Mouse (Mus musculus): ENCODE measurements around the gene Zfp30. TPM values are rescaled to one million over a fixed set of nuclear protein-coding genes. Genes with fewer than 3 reads are reported as not detected.
A peak's percentile ranks its signal among the peaks of the same experiment; 100 is the strongest.

Zfp30 gene
- 0.20 and 0.28 TPM in 2 replicates for polyA plus RNA-seq (2012; rRNA removed)

DNA sequence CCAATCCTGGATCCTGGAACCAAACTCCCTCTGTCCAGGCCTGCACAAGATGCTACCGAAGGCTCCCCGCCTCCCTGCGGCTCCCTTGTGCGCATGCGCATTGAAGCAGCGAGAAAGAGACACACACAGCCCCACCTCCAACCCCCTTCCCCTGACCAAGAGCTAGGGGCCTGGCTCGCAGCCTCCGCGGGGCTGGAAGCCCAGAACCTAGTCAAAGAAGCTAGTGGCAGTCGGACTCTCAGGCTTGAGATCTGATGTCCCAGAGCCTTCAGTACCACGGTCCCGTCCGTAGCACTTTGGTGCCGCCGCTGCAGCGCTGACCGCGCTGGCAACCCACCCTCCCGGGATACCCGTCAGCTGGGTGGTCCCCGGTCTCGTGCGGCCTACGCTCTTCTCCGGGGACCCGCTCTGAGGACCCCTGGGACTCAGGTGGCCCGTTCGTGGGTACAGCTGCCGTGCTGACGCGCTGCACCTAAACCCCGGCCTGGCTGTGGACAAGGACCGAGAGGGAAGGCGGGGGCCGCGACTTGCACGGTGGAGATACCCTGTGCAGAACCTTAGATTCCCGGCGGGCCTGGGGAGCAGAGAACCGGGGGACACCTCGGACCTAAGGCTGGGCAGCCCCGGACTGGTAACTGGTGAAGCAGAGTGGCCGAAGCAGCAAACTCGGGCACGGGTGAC is at the start of gene Zfp30:
TSS of gene Zfp30 (plus strand) at position 128 of the 681 bp plus-strand sequence.
- Histone ChIP-seq H3K27ac (ENCODE audit: control insufficient read depth, insufficient read depth, low read depth, low read length) (no peak within 1 kb of the TSS), H3K27me3 (ENCODE audit: control insufficient read depth, insufficient read depth, low read length) (no peaks in the 10 kb centered on the region), H3K4me1 (ENCODE audit: control insufficient read depth, insufficient read depth, low read length) (peaks cover 5% of the 10 kb centered on the region; the same call in 1 of the 2 replicates), H3K36me3 (ENCODE audit: control insufficient read depth, insufficient read depth, low read length) (no peaks in the 10 kb centered on the region), H3K4me3 (ENCODE audit: control insufficient read depth, low read depth, low read length) (peak within 1 kb of the TSS; percentile 87)
- TF ChIP-seq CTCF (IDR thresholded peaks at IDR 0.05; ENCODE audit: control insufficient read depth, insufficient read depth, insufficient replicate concordance, low read depth, low read length): no peak
- TF ChIP-seq POLR2A (IDR thresholded peaks at IDR 0.05; ENCODE audit: control insufficient read depth, low read depth, low read length): no peak

DNA sequence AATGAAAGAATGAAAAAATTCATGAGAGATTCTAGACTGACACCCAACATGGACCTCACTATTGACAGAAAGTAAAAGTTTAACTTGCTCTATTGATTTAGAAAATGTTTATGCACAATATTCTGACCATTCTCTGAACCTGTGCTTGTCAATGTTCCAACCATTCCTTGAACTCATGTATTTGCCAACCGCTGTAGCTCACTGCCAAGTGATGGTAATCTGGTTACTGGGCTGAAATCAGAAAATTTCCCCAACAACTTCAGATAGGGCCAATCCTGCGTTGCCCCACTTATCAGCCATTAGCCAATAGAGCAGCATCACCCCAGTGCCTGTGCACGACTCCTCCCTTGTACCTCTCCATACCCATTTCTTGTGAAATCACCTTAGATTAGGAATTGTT is 41.5 kb upstream of the Zfp30 start:
- no peak overlapping the region for H3K27ac ChIP-seq (ENCODE audit: control insufficient read depth, insufficient read depth, low read depth, low read length)
- H3K4me3 ChIP-seq (ENCODE audit: control insufficient read depth, low read depth, low read length): no peak overlapping the region
- no peaks in the 10 kb centered on the region for H3K4me1 ChIP-seq (ENCODE audit: control insufficient read depth, insufficient read depth, low read length)
- no peaks in the 10 kb centered on the region for H3K36me3 ChIP-seq (ENCODE audit: control insufficient read depth, insufficient read depth, low read length)
- TF ChIP-seq POLR2A (IDR thresholded peaks at IDR 0.05; ENCODE audit: control insufficient read depth, low read depth, low read length) (no peak), CTCF (IDR thresholded peaks at IDR 0.05; ENCODE audit: control insufficient read depth, insufficient read depth, insufficient replicate concordance, low read depth, low read length) (no peak)
- H3K27me3 ChIP-seq (ENCODE audit: control insufficient read depth, insufficient read depth, low read length): no peaks in the 10 kb centered on the region

DNA sequence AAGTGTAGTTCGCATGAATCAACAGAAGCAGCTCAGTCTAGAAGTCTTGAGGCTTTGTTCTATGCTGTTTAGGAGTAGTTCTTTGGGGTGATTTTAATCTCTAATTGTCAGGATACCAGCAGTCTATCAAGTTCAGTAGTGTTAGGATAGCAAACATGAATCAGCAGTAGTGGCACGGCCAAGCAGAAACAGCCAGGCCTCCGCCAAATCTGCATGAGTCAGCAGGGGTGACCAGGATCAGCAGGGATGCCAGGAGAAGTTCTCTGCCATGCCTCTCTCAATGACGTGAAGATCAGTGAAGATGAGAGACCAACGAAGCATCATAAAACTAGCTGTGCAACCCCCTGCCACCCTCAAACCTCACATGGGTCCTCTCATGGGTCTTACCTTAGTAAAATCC is 23.3 kb upstream of the Zfp30 start:
- Histone ChIP-seq H3K27me3 (ENCODE audit: control insufficient read depth, insufficient read depth, low read length) (no peaks in the 10 kb centered on the region), H3K4me3 (ENCODE audit: control insufficient read depth, low read depth, low read length) (no peak overlapping the region), H3K36me3 (ENCODE audit: control insufficient read depth, insufficient read depth, low read length) (no peaks in the 10 kb centered on the region), H3K27ac (ENCODE audit: control insufficient read depth, insufficient read depth, low read depth, low read length) (no peak overlapping the region), H3K4me1 (ENCODE audit: control insufficient read depth, insufficient read depth, low read length) (no peaks in the 10 kb centered on the region; the same call in 1 of the 2 replicates)
- TF ChIP-seq CTCF (IDR thresholded peaks at IDR 0.05; ENCODE audit: control insufficient read depth, insufficient read depth, insufficient replicate concordance, low read depth, low read length): no peak
- no peak for TF ChIP-seq POLR2A (IDR thresholded peaks at IDR 0.05; ENCODE audit: control insufficient read depth, low read depth, low read length)

DNA sequence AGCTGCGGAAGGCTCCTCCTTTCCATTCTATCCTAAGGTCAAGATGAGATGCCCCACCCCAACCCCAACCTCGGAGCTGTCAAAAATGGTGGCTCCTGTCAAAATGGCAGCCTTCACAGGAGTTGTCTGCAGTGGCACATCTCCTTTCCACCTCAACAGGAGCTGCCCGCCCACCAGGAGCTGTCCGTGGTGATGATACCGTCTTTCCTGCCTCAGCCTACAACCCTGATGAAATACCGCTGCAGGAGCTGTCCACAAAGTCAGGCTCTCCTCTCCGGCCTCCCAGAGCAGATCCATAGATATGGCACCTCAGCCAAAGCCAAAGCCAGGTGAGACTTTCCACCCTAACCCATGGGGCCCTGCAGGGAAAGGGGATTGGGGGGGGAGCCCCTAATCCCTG is 19.1 kb upstream of the Zfp30 start:
- Histone ChIP-seq H3K36me3 (ENCODE audit: control insufficient read depth, insufficient read depth, low read length) (no peaks in the 10 kb centered on the region), H3K27ac (ENCODE audit: control insufficient read depth, insufficient read depth, low read depth, low read length) (no peak overlapping the region), H3K4me1 (ENCODE audit: control insufficient read depth, insufficient read depth, low read length) (peaks cover 5% of the 10 kb centered on the region), H3K4me3 (ENCODE audit: control insufficient read depth, low read depth, low read length) (no peak overlapping the region), H3K27me3 (ENCODE audit: control insufficient read depth, insufficient read depth, low read length) (no peaks in the 10 kb centered on the region)
- TF ChIP-seq CTCF (IDR thresholded peaks at IDR 0.05; ENCODE audit: control insufficient read depth, insufficient read depth, insufficient replicate concordance, low read depth, low read length) (no peak), POLR2A (IDR thresholded peaks at IDR 0.05; ENCODE audit: control insufficient read depth, low read depth, low read length) (no peak)

DNA sequence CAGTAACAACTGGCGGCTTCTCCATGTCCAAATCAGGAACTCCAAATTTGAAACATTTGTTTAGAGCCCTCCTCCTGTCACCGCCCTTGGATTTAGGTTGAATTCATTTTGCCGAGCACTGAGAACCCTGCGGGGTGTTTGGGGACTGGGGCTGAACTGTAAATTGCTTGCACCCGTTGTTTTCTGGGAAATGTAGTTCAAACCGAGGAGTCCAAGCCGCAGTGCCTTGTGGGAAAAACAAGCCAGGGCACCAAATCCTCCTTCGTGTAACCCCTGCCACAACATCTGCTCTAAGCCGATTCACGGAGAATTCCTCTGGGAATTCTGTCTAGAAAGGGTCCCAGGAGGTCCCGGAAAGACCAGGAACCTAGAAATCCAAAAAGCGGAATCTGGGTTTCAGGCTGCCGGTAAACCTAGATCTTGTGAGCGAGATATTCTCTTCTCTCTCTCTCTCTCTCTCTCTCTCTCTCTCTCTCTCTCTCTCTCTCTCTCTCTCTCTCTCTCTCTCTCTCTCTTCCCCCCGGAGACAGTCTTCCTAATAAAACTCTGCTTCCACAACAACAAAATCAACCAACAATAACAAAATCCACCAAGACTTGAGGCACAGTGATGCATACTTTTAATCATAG is 16.6 kb upstream of the Zfp30 start:
- TF ChIP-seq POLR2A (IDR thresholded peaks at IDR 0.05; ENCODE audit: control insufficient read depth, low read depth, low read length) (no peak), CTCF (IDR thresholded peaks at IDR 0.05; ENCODE audit: control insufficient read depth, insufficient read depth, insufficient replicate concordance, low read depth, low read length) (no peak)
- Histone ChIP-seq H3K36me3 (ENCODE audit: control insufficient read depth, insufficient read depth, low read length) (no peaks in the 10 kb centered on the region), H3K27ac (ENCODE audit: control insufficient read depth, insufficient read depth, low read depth, low read length) (peak overlapping the region; percentile 12; the same call in 1 of the 2 replicates), H3K4me3 (ENCODE audit: control insufficient read depth, low read depth, low read length) (peak overlapping the region; percentile 59), H3K27me3 (ENCODE audit: control insufficient read depth, insufficient read depth, low read length) (no peaks in the 10 kb centered on the region), H3K4me1 (ENCODE audit: control insufficient read depth, insufficient read depth, low read length) (peaks cover 5% of the 10 kb centered on the region)

DNA sequence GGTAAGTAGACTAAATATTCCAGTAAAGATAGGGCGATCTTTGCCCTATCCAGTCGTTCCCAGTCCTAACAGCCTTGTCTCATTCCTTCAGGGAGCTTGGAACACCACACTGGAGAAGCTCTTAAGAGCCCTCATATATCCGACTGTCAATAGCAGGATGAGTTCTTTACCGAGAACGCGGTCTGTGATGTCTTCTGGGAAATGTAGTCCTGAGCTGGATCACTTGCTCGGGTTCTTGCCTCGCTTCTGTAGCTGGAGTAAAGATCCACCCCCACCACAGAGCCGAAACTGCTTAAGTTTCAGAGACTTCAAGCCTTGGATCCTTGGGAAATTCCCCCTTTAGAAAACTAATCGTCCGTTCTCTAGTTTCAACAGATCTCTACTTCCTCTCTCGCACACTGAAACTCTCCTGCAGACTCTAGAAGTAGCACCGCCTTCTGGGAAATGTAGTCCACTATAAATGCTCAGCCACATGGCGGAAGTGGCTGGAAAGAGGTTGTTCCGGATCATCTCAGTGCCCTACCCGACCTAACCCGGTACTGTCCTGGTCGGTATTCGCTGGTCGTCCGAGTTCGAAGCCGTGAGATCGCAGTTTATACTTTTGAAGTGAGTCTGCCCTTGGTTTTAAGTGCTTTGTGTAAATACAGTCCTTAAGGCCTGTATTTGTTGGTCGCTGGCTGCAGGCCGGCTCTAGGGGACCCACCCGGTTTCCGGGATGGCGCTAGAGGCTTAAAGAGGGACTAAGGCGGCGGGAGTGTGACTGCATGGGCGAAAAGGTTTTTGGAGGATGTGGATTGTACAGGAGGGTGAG is 15.5 kb upstream of the Zfp30 start, which contains the start of gene Zfp84:
TSS of gene Zfp84 (plus strand) at position 463 of the 811 bp plus-strand sequence.
- TF ChIP-seq POLR2A (IDR thresholded peaks at IDR 0.05; ENCODE audit: control insufficient read depth, low read depth, low read length) (peak; percentile 75), CTCF (IDR thresholded peaks at IDR 0.05; ENCODE audit: control insufficient read depth, insufficient read depth, insufficient replicate concordance, low read depth, low read length) (no peak)
- Histone ChIP-seq H3K36me3 (ENCODE audit: control insufficient read depth, insufficient read depth, low read length) (no peaks in the 10 kb centered on the region), H3K27me3 (ENCODE audit: control insufficient read depth, insufficient read depth, low read length) (no peaks in the 10 kb centered on the region), H3K4me1 (ENCODE audit: control insufficient read depth, insufficient read depth, low read length) (peaks cover 5% of the 10 kb centered on the region), H3K4me3 (ENCODE audit: control insufficient read depth, low read depth, low read length) (peak within 1 kb of the TSS; percentile 95), H3K27ac (ENCODE audit: control insufficient read depth, insufficient read depth, low read depth, low read length) (peak within 1 kb of the TSS; percentile 89)

DNA sequence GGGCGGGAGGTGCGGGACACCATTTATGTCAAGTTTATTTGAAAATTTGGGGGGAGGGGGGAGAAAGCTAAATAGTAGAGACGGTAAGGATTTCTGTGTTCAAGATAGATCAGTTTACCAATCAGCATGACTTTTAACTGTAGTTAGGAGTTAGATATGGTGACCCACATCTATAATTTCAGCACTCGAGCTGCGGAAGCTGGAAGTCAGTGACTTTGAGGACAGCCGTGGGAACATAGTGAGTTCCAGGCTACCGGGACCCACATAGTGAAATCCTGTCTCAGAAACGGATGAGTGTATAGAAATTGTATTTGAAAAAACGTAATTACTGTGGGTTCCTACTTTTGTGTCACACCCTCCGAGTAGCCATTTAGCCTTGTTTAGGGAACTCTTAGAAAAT is 14.8 kb upstream of the Zfp30 start:
- peak overlapping the region; percentile 95 for H3K4me3 ChIP-seq (ENCODE audit: control insufficient read depth, low read depth, low read length)
- no peaks in the 10 kb centered on the region for H3K36me3 ChIP-seq (ENCODE audit: control insufficient read depth, insufficient read depth, low read length)
- H3K27ac ChIP-seq (ENCODE audit: control insufficient read depth, insufficient read depth, low read depth, low read length): peak overlapping the region; percentile 76; the same call in 1 of the 2 replicates
- H3K4me1 ChIP-seq (ENCODE audit: control insufficient read depth, insufficient read depth, low read length): peaks cover 5% of the 10 kb centered on the region
- no peaks in the 10 kb centered on the region for H3K27me3 ChIP-seq (ENCODE audit: control insufficient read depth, insufficient read depth, low read length)
- TF ChIP-seq CTCF (IDR thresholded peaks at IDR 0.05; ENCODE audit: control insufficient read depth, insufficient read depth, insufficient replicate concordance, low read depth, low read length) (no peak), POLR2A (IDR thresholded peaks at IDR 0.05; ENCODE audit: control insufficient read depth, low read depth, low read length) (no peak)

Measured in testis, adult 2 months (tissue).